Mouse (Mus musculus) embryonic fibroblast, embryonic 13.5 days (primary cell): ENCODE data around the gene Cym.

Source experiments
- CTCF ChIP-seq: IDR thresholded peaks from 2 replicates; pipeline ENCODE4 v1.5.1; 2011; ENCODE audit warnings: mild to moderate bottlenecking, control low read depth, low read length, moderate library complexity, borderline replicate concordance; ENCODE audit not compliant: insufficient read depth
- POLR2A ChIP-seq: IDR thresholded peaks from 2 replicates; pipeline ENCODE4 v1.6.1; 2011; ENCODE audit warnings: low read depth, mild to moderate bottlenecking, control low read depth, low read length, moderate library complexity

DNA sequence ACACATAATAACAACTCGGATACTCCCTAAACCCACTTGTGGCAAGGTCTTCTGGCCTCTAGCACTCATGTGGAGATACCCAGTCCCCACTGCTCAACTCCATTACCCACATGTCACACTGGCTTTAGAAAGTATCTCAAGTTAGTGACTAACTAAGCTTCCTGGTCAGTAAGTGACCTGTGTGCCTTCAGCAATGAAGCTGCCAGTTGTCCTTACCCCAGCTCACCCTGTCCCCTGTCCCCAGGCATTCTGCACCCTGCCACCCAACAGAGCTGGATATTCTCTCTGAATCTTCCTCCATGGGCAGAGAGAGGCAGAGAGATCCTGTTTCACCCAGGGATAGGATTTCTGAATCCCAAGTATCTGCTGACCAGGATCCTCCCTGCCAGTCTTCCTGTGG, 38.8 kb downstream of the Cym start, which contains the start of gene Kcna10:
- no peak for TF ChIP-seq CTCF
- TF ChIP-seq POLR2A, result no peak
